Mouse (Mus musculus): Measurements from ENCODE around the gene Mtfr1l. TPM values are rescaled to one million over a fixed set of nuclear protein-coding genes. Genes with fewer than 3 reads are reported as not detected.

Gene Mtfr1l
- polyA plus RNA-seq, 1 experiment from 2014 or later: 170 TPM

DNA sequence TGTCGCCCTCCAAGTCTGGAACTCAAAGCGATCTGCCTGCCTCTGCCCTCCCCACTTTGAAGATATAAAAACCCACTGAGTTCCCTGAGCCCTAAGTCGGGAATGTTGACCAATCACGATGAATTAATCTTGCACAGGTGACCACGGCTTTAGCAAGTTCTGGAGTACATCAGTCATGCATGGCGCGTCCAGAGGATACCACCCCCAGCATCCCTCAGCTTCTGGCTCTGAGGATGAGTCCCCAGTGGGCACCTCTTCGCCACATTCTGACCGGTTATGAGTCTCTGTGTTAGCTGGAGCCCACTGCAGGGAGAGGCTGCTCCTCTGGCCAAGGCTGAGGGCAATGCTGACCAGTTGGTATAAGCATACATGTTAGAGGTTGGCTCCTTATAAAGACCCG is 51.0 kb downstream of the Mtfr1l start:
- Histone ChIP-seq H3K27ac (replicated peaks in 1 of 2; ENCODE audit: control insufficient read depth in 1 of 2, insufficient read depth in 1 of 2, low read depth in 2 of 2, low read length in 2 of 2) (no peak overlapping the region), H3K9me3 (ENCODE audit: control insufficient read depth, low read length) (no peaks in the 10 kb centered on the region), H3K4me1 (ENCODE audit: control insufficient read depth in 2 of 2, insufficient read depth in 2 of 2, low read length in 2 of 2) (peaks cover 0 to 2% of the 10 kb centered on the region in 2 experiments; a peak in 1 of 4 replicates), H3K4me2 (ENCODE audit: low read length) (no peak overlapping the region), H3K4me3 (ENCODE audit: control insufficient read depth in 1 of 2, insufficient read depth in 1 of 2, low read depth in 1 of 2, low read length in 2 of 2) (no peak overlapping the region), H3K27me3 (ENCODE audit: control insufficient read depth, insufficient read depth, low read length) (no peaks in the 10 kb centered on the region; the same call in 1 of the 2 replicates), H3K9ac (ENCODE audit: low read length) (no peak overlapping the region), H3K36me3 (ENCODE audit: control insufficient read depth, insufficient read depth, low read length) (no peaks in the 10 kb centered on the region)
- 78% methylated on average over 10 of the region's 10 CpGs for WGBS
- no peak for ATAC-seq (ENCODE audit: insufficient number of reproducible peaks, insufficient read depth, low FRiP score, low read depth)

- H3K4me2 ChIP-seq (ENCODE audit: low read length): no peak overlapping the region
- no peak overlapping the region for H3K9ac ChIP-seq (ENCODE audit: low read length)
- H3K27ac ChIP-seq (replicated peaks in 1 of 2; ENCODE audit: control insufficient read depth in 1 of 2, insufficient read depth in 1 of 2, low read depth in 2 of 2, low read length in 2 of 2): no peak overlapping the region
- H3K4me1 ChIP-seq (ENCODE audit: control insufficient read depth in 2 of 2, insufficient read depth in 2 of 2, low read length in 2 of 2): peaks cover 0 to 2% of the 10 kb centered on the region in 2 experiments; a peak in 1 of 4 replicates
- H3K4me3 ChIP-seq (ENCODE audit: control insufficient read depth in 1 of 2, insufficient read depth in 1 of 2, low read depth in 1 of 2, low read length in 2 of 2): no peak overlapping the region
- no peaks in the 10 kb centered on the region; the same call in 1 of the 2 replicates for H3K27me3 ChIP-seq (ENCODE audit: control insufficient read depth, insufficient read depth, low read length)
- no peak for ATAC-seq (ENCODE audit: insufficient number of reproducible peaks, insufficient read depth, low FRiP score, low read depth)
- H3K36me3 ChIP-seq (ENCODE audit: control insufficient read depth, insufficient read depth, low read length): no peaks in the 10 kb centered on the region
- H3K9me3 ChIP-seq (ENCODE audit: control insufficient read depth, low read length): no peaks in the 10 kb centered on the region
- WGBS: 29% methylated on average over 6 of the region's 6 CpGs
Measured at GRCm38 (mm10) chr4:134483696-134484095, 51.5 kb downstream of the Mtfr1l start.

GRCm38 (mm10) chr4:134483078-134483688 is 52.0 kb downstream of the Mtfr1l start:
- Histone ChIP-seq H3K9ac (ENCODE audit: low read length) (no peak overlapping the region), H3K4me1 (ENCODE audit: control insufficient read depth in 2 of 2, insufficient read depth in 2 of 2, low read length in 2 of 2) (peaks cover 0 to 2% of the 10 kb centered on the region in 2 experiments; a peak in 1 of 4 replicates), H3K4me3 (ENCODE audit: control insufficient read depth in 1 of 2, insufficient read depth in 1 of 2, low read depth in 1 of 2, low read length in 2 of 2) (no peak overlapping the region), H3K9me3 (ENCODE audit: control insufficient read depth, low read length) (no peaks in the 10 kb centered on the region), H3K4me2 (ENCODE audit: low read length) (no peak overlapping the region), H3K27ac (replicated peaks in 1 of 2; ENCODE audit: control insufficient read depth in 1 of 2, insufficient read depth in 1 of 2, low read depth in 2 of 2, low read length in 2 of 2) (no peak overlapping the region), H3K27me3 (ENCODE audit: control insufficient read depth, insufficient read depth, low read length) (no peaks in the 10 kb centered on the region; the same call in 1 of the 2 replicates), H3K36me3 (ENCODE audit: control insufficient read depth, insufficient read depth, low read length) (no peaks in the 10 kb centered on the region)
- WGBS: 54% methylated on average over 6 of the region's 6 CpGs
- no peak for ATAC-seq (ENCODE audit: insufficient number of reproducible peaks, insufficient read depth, low FRiP score, low read depth)

DNA sequence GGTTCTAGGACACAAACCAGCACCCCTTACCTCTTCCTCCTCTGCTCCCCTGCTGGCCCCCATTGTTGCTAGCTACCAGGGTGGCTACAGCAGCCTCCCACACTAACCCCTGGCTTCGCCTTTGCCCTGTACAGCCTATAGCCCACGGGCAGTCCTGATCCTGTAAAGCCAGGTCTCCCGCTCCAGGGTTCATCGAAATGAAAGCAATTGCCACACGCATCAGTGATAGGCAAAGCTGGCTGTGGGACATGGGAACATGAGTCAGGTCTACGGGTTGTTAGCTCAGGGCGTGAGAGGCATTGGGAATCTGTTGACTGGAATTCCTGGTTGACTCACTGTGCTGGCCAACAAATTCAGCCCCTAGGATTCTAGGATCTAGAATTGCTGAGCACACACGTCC is 52.7 kb downstream of the Mtfr1l start:
- Histone ChIP-seq H3K4me2 (ENCODE audit: low read length) (no peak overlapping the region), H3K36me3 (ENCODE audit: control insufficient read depth, insufficient read depth, low read length) (no peaks in the 10 kb centered on the region), H3K27ac (replicated peaks in 1 of 2; ENCODE audit: control insufficient read depth in 1 of 2, insufficient read depth in 1 of 2, low read depth in 2 of 2, low read length in 2 of 2) (no peak overlapping the region), H3K9me3 (ENCODE audit: control insufficient read depth, low read length) (no peaks in the 10 kb centered on the region), H3K27me3 (ENCODE audit: control insufficient read depth, insufficient read depth, low read length) (no peaks in the 10 kb centered on the region; the same call in 1 of the 2 replicates), H3K9ac (ENCODE audit: low read length) (no peak overlapping the region), H3K4me1 (ENCODE audit: control insufficient read depth in 2 of 2, insufficient read depth in 2 of 2, low read length in 2 of 2) (peaks cover 0 to 2% of the 10 kb centered on the region in 2 experiments; a peak in 1 of 4 replicates), H3K4me3 (ENCODE audit: control insufficient read depth in 1 of 2, insufficient read depth in 1 of 2, low read depth in 1 of 2, low read length in 2 of 2) (no peak overlapping the region)
- no peak for ATAC-seq (ENCODE audit: insufficient number of reproducible peaks, insufficient read depth, low FRiP score, low read depth)
- WGBS: 70% methylated on average over 8 of the region's 8 CpGs

GRCm38 (mm10) chr4:134481270-134481669 is 53.9 kb downstream of the Mtfr1l start:
- WGBS: 48% methylated on average over 6 of the region's 6 CpGs
- ATAC-seq (ENCODE audit: insufficient number of reproducible peaks, insufficient read depth, low FRiP score, low read depth): no peak

GRCm38 (mm10) chr4:134480864-134481263 is 54.3 kb downstream of the Mtfr1l start:
- ATAC-seq (ENCODE audit: insufficient number of reproducible peaks, insufficient read depth, low FRiP score, low read depth): no peak
- 19% methylated on average over 6 of the region's 6 CpGs for WGBS

More at GRCm38 (mm10) chr4:134481270-134481669, 53.9 kb downstream of the Mtfr1l start:
- no peak overlapping the region for H3K27ac ChIP-seq (replicated peaks in 1 of 2; ENCODE audit: control insufficient read depth in 1 of 2, insufficient read depth in 1 of 2, low read depth in 2 of 2, low read length in 2 of 2)
- peaks cover 7% of the 10 kb centered on the region; the same call in 1 of the 2 replicates for H3K36me3 ChIP-seq (ENCODE audit: control insufficient read depth, insufficient read depth, low read length)
- H3K9ac ChIP-seq (ENCODE audit: low read length): no peak overlapping the region
- no peak overlapping the region for H3K4me3 ChIP-seq (ENCODE audit: control insufficient read depth in 1 of 2, insufficient read depth in 1 of 2, low read depth in 1 of 2, low read length in 2 of 2)
- no peaks in the 10 kb centered on the region; the same call in 1 of the 2 replicates for H3K27me3 ChIP-seq (ENCODE audit: control insufficient read depth, insufficient read depth, low read length)
- no peak overlapping the region for H3K4me2 ChIP-seq (ENCODE audit: low read length)
- no peaks in the 10 kb centered on the region for H3K9me3 ChIP-seq (ENCODE audit: control insufficient read depth, low read length)
- H3K4me1 ChIP-seq (ENCODE audit: control insufficient read depth in 2 of 2, insufficient read depth in 2 of 2, low read length in 2 of 2): peaks cover 0 to 2% of the 10 kb centered on the region in 2 experiments; a peak in 1 of 4 replicates

GRCm38 (mm10) chr4:134479839-134480238 is 55.3 kb downstream of the Mtfr1l start:
- H3K4me1 ChIP-seq (ENCODE audit: control insufficient read depth in 2 of 2, insufficient read depth in 2 of 2, low read length in 2 of 2): peaks cover 0 to 2% of the 10 kb centered on the region in 2 experiments; a peak in 1 of 4 replicates
- H3K27ac ChIP-seq (replicated peaks in 1 of 2; ENCODE audit: control insufficient read depth in 1 of 2, insufficient read depth in 1 of 2, low read depth in 2 of 2, low read length in 2 of 2): no peak overlapping the region
- H3K4me3 ChIP-seq (ENCODE audit: control insufficient read depth in 1 of 2, insufficient read depth in 1 of 2, low read depth in 1 of 2, low read length in 2 of 2): no peak overlapping the region
- WGBS: 71% methylated on average over 4 of the region's 4 CpGs
- no peak for ATAC-seq (ENCODE audit: insufficient number of reproducible peaks, insufficient read depth, low FRiP score, low read depth)
- H3K36me3 ChIP-seq (ENCODE audit: control insufficient read depth, insufficient read depth, low read length): peaks cover 21% of the 10 kb centered on the region
- no peak overlapping the region for H3K4me2 ChIP-seq (ENCODE audit: low read length)
- H3K27me3 ChIP-seq (ENCODE audit: control insufficient read depth, insufficient read depth, low read length): no peaks in the 10 kb centered on the region; the same call in 1 of the 2 replicates
- H3K9ac ChIP-seq (ENCODE audit: low read length): no peak overlapping the region
- no peaks in the 10 kb centered on the region for H3K9me3 ChIP-seq (ENCODE audit: control insufficient read depth, low read length)

More at GRCm38 (mm10) chr4:134480864-134481263, 54.3 kb downstream of the Mtfr1l start:
- Histone ChIP-seq H3K27me3 (ENCODE audit: control insufficient read depth, insufficient read depth, low read length) (no peaks in the 10 kb centered on the region; the same call in 1 of the 2 replicates), H3K36me3 (ENCODE audit: control insufficient read depth, insufficient read depth, low read length) (peaks cover 10% of the 10 kb centered on the region), H3K4me3 (ENCODE audit: control insufficient read depth in 1 of 2, insufficient read depth in 1 of 2, low read depth in 1 of 2, low read length in 2 of 2) (no peak overlapping the region), H3K4me1 (ENCODE audit: control insufficient read depth in 2 of 2, insufficient read depth in 2 of 2, low read length in 2 of 2) (peaks cover 0 to 2% of the 10 kb centered on the region in 2 experiments; a peak in 1 of 4 replicates), H3K9ac (ENCODE audit: low read length) (no peak overlapping the region), H3K9me3 (ENCODE audit: control insufficient read depth, low read length) (no peaks in the 10 kb centered on the region), H3K4me2 (ENCODE audit: low read length) (no peak overlapping the region), H3K27ac (replicated peaks in 1 of 2; ENCODE audit: control insufficient read depth in 1 of 2, insufficient read depth in 1 of 2, low read depth in 2 of 2, low read length in 2 of 2) (no peak overlapping the region)

Measured in heart, embryonic 14.5 days (tissue).